Mouse (Mus musculus) kidney, adult 2 months (tissue): ENCODE results near the gene Kcnh6.

Experiments
- CTCF ChIP-seq: fragments of 200-500 bp; conservative IDR thresholded peaks from 2 replicates; pipeline ENCODE4 v1.5.1; 2011; ENCODE audit warnings: low read depth, mild to moderate bottlenecking, control low read depth, low read length, moderate library complexity, mixed read lengths; ENCODE audit not compliant: insufficient read depth, insufficient read length
- POLR2A ChIP-seq: fragments of 200-500 bp; IDR thresholded peaks from one replicate; pipeline ENCODE4 v1.6.1; 2011; ENCODE audit warnings: low read depth, low read length, control low read depth

- no peak for TF ChIP-seq POLR2A
- 0 out of 2 replicates have a peak, but pooled peaks have one; percentile 17 for TF ChIP-seq CTCF
Measured at GRCm38 (mm10) chr11:106001718-106002117, 6.2 kb upstream of the Kcnh6 start.
